Mouse (Mus musculus): ENCODE data around the gene Kidins220. TPM values are rescaled to one million over a fixed set of nuclear protein-coding genes. Genes with fewer than 3 reads are reported as not detected.
A peak's percentile ranks its signal among the peaks of the same experiment; 100 is the strongest.

The Kidins220 gene
- polyA plus RNA-seq, 1 experiment from 2014 or later, result 31.1 TPM

DNA sequence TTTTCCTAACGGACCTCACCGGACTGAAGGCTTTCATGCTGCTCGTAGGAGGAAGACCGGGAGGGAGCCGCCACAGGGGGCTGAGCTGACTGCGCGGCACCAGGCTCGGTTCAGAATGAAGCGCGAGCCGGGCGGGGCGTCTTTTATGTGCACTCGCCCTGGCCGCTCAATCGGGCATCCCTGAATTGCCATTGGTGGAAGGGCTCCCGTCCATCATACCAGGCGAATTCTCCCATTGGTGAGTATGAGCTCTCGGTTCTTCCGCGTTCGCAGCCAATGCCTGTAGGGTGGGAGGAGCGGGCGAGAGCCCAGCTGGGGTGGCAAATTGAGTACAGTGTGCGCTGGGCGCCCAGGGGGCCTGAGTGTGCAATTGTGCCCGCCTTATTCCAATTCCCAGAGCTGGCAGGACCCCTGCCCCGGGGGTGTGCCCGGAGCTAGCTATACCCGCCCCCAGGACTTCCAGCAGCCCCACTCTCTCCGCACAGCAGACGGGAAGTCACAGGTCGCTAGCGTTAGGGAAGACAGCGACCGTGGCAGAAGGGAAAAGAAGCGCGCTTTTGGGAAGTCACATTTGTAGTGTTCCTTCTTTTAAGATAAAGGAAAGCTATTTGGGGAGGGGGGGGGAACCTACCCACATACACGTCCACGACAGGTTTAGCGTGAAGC, 121.4 kb downstream of the Kidins220 start:
- ATAC-seq (replicated peaks; ENCODE audit: low FRiP score), result peak; percentile 84
- Histone ChIP-seq H3K4me3 (replicated peaks) (peak overlapping the region; percentile 68), H3K4me2 (peak overlapping the region; percentile 88), H3K9ac (peak overlapping the region; percentile 70), H3K36me3 (peaks cover 4% of the 10 kb centered on the region; the same call in 1 of the 2 replicates), H3K9me3 (replicated peaks) (no peaks in the 10 kb centered on the region), H3K4me1 (peaks cover 58% of the 10 kb centered on the region), H3K27me3 (no peaks in the 10 kb centered on the region), H3K27ac (peak overlapping the region; percentile 99)
- WGBS, result under 1% methylated on average over 41 of the region's 41 CpGs

DNA sequence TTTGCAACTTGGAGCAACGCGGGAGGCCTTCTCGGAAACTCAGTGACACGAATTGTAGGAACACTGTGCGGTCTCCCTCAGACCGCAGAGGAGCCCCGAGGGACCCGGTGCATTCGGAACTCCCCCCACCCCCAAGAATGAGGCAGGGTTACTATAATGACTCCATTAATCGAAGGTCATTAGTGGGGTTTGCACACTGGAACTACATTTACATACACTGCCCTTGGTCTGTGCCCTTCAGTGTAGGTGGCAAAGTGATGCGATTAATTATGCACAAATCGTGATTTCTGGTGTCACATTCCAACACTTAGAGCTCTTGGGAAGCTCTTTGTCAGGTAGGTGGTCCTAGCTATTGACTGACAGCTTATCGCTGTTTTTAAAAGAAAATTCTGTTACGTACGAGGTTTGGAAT, 121.9 kb downstream of the Kidins220 start:
- H3K27ac ChIP-seq, result peak overlapping the region; percentile 99
- H3K27me3 ChIP-seq, result no peaks in the 10 kb centered on the region
- H3K36me3 ChIP-seq, result peaks cover 4% of the 10 kb centered on the region; the same call in 1 of the 2 replicates
- 2% methylated on average over 15 of the region's 15 CpGs for WGBS
- ATAC-seq (replicated peaks; ENCODE audit: low FRiP score), result no peak
- H3K9ac ChIP-seq, result peak overlapping the region; percentile 66
- H3K4me2 ChIP-seq, result peak overlapping the region; percentile 88
- no peaks in the 10 kb centered on the region for H3K9me3 ChIP-seq (replicated peaks)
- peaks cover 63% of the 10 kb centered on the region for H3K4me1 ChIP-seq
- peak overlapping the region; percentile 68 for H3K4me3 ChIP-seq (replicated peaks)

DNA sequence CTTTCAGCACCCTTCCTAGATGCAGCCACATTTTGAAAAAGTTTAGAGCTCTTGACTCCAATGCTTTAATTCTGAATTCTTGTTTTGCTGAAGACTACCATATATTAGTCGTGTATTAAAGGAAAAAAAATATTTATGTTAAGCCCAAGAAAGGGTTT, 122.2 kb downstream of the Kidins220 start, which contains the start of gene Id2:
Gene Id2, minus strand, starts transcription at position 89 of the 158 bp plus-strand sequence.
- Histone ChIP-seq H3K9me3 (replicated peaks) (no peaks in the 10 kb centered on the region), H3K27me3 (no peaks in the 10 kb centered on the region), H3K4me2 (peak within 1 kb of the TSS; percentile 88), H3K4me1 (peaks cover 63% of the 10 kb centered on the region), H3K4me3 (replicated peaks) (peak within 1 kb of the TSS; percentile 68), H3K36me3 (peaks cover 4% of the 10 kb centered on the region; the same call in 1 of the 2 replicates), H3K27ac (peak within 1 kb of the TSS; percentile 99), H3K9ac (peak within 1 kb of the TSS; percentile 66)
- no peak for ATAC-seq (replicated peaks; ENCODE audit: low FRiP score)
- WGBS, result 2% methylated on average over 1 of the region's 1 CpGs

DNA sequence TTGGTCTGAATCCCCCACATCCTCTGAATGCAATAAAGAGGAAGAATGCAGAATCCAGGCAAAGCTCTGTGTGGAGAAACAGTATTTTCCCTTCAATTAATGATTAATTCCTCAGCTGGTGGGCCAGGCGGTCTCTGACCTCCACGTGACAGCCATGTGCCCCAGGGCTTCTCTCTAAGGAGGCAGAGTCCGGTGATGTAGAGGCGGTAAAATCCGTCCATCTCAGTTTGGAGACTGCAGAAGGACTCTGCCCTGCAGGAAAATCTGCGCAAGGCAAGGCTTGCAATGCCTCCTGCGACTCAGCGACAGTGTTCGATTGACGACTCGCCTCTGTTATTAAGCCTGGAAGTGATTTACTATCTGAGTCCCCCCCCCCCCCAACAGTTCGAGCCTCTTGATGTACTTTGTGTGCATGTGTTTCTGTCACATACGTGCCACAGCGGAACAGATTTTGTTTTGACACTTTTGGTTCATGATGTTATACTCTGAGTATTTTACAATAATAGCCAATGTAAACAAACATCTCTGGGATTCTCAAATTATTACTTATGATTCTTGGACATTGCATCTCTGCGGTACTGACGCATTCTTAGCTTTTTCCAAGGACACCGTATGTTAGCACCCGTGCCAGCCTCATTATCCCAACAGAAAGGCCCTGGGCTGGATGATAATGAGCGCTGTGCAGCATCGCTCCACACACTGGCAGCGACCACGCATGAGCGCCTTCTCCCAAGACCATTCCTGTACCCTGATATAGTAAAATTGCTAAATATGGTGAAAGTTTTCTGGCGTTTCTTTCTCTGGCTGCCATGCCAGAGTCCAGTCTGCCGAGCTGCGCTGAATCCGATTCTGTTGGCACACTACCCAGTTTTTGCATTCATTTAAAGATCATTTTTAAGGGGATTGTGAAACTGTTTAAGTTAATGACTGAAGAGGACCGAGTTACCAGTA, 122.8 kb downstream of the Kidins220 start:
- Histone ChIP-seq H3K36me3 (peaks cover 4% of the 10 kb centered on the region; the same call in 1 of the 2 replicates), H3K9ac (peak overlapping the region; percentile 74; the same call in 1 of the 2 replicates), H3K4me1 (peaks cover 60% of the 10 kb centered on the region), H3K27ac (peak overlapping the region; percentile 99), H3K27me3 (no peaks in the 10 kb centered on the region), H3K9me3 (replicated peaks) (no peaks in the 10 kb centered on the region), H3K4me2 (peak overlapping the region; percentile 88), H3K4me3 (replicated peaks) (peak overlapping the region; percentile 68)
- no peak for ATAC-seq (replicated peaks; ENCODE audit: low FRiP score)
- 4% methylated on average over 28 of the region's 28 CpGs for WGBS

DNA sequence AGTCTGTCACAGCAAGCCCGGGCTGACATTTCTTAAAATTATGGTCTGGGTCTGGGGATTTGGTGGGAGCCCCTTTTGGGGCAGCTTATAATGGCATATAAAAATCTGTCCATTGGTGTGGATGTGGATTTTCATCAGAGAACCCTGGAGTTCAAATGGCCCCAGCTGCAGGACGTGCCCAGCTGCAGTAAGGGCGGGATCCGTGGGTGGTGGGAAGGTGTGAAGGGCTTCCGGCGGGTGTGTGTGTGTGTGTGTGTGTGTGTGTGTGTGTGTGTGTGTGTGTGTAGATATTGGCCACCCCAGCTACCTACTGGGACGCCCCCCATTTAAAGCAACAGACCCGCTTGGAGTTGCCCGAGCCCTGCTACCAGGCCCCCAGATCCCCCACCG, 123.4 kb downstream of the Kidins220 start:
- WGBS, result 0% methylated on average over 10 of the region's 10 CpGs
- peak overlapping the region; percentile 99 for H3K27ac ChIP-seq
- no peaks in the 10 kb centered on the region for H3K27me3 ChIP-seq
- peaks cover 54% of the 10 kb centered on the region for H3K4me1 ChIP-seq
- peak overlapping the region; percentile 88 for H3K4me2 ChIP-seq
- peak; percentile 1; the same call in 1 of the 2 replicates for ATAC-seq (replicated peaks; ENCODE audit: low FRiP score)
- H3K4me3 ChIP-seq (replicated peaks), result peak overlapping the region; percentile 68
- no peaks in the 10 kb centered on the region for H3K9me3 ChIP-seq (replicated peaks)
- H3K9ac ChIP-seq, result peak overlapping the region; percentile 74
- peaks cover 4% of the 10 kb centered on the region; the same call in 1 of the 2 replicates for H3K36me3 ChIP-seq

DNA sequence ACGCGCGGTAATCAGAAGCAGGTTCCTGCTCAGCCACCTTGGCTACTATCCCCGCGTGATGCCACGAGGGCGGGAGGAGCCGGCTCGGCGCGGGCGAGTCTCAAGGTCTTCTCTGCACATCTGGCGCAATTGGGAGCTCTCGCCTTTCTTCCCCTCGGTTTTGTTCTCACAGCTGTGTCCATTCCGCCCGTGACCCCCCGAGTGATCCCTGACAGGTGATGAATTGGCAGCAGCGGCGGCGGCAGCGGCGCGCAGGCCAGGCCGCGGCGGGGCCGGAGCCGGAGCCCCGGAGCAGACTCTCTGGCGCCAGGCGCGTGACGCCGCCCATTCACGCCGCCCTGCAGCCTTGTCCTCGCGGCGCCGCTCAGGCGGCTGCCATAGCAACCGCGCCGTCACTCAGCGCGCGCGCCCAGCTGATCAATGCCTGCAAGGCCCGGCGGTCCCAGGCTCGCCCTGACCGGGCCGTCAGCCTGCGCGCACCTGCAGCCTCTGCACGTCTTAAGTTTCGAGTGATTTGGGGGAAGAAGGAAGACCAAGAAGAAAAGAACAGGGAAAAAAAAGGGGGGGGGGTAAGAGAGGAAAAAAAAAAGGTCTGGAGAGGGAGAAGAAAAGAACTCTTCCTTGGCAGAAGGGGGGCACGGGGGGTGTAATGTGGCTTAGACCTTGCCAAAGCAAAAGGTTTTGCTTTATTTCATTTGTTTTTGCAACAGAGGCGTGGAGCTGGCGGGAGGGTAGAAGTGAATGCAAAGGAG, 124.0 kb downstream of the Kidins220 start:
- Histone ChIP-seq H3K9ac (peak overlapping the region; percentile 74), H3K4me2 (peak overlapping the region; percentile 88), H3K9me3 (replicated peaks) (no peaks in the 10 kb centered on the region), H3K27me3 (no peaks in the 10 kb centered on the region), H3K4me3 (replicated peaks) (peak overlapping the region; percentile 68), H3K36me3 (no peaks in the 10 kb centered on the region), H3K4me1 (peaks cover 54% of the 10 kb centered on the region), H3K27ac (peak overlapping the region; percentile 99)
- peak; percentile 81 for ATAC-seq (replicated peaks; ENCODE audit: low FRiP score)
- under 1% methylated on average over 61 of the region's 61 CpGs for WGBS

DNA sequence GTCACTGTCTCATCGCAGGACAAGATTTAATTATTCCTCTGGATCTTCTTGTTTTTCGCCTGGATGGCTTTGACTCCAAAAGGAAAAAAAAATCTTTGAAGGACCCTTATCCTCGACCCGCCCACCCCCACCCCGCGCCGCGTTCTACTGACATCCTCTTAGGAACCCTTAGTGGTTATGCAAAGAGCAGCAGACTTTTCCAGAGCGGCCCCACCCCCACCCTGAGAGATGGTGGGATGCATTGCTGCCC, 124.5 kb downstream of the Kidins220 start:
- peak overlapping the region; percentile 99 for H3K27ac ChIP-seq
- no peaks in the 10 kb centered on the region for H3K36me3 ChIP-seq
- H3K9me3 ChIP-seq (replicated peaks), result no peaks in the 10 kb centered on the region
- peak overlapping the region; percentile 74 for H3K9ac ChIP-seq
- peak; percentile 40 for ATAC-seq (replicated peaks; ENCODE audit: low FRiP score)
- WGBS, result 1% methylated on average over 9 of the region's 9 CpGs
- peak overlapping the region; percentile 68 for H3K4me3 ChIP-seq (replicated peaks)
- peak overlapping the region; percentile 88 for H3K4me2 ChIP-seq
- H3K27me3 ChIP-seq, result no peaks in the 10 kb centered on the region
- peaks cover 58% of the 10 kb centered on the region for H3K4me1 ChIP-seq

DNA sequence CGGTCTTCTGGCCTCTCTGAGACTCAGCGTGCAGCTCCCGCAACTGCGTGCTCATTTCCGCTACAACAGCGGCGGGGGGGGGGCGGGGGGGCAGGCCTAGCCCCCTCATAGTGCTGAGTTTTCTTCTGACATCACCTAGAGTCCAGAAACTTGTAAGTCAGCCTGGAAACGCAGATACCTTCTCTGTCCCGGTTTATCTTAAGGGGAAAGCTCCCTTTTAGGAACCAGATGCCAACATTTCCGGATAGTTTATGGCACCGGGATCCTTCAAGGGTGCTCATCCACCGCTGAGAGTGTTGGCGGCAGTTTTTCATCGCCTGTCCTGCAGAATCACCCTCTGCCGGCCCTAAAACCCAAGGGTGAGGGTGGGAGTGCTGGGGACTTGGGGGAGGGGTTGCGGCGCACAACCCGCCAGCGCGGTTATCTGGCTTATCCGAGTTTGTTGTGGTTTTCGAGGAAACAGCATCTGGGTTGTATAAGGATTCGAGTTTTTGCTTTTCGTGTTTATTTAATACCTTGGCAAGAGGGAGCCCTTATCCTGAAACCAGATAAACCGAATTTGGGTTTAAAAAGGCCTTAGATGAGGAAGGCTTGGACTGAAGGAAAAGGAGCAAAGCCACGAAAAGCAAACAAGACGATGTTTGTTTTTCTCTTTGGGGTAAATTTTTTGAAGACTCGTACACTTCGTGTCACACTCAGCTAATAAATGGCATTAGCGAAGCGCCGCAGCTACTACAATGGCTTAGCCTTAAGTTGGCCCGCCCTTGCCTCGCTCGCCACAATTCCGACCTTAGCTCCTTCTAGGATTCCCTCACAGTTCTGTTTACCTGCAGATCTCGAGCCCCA, 125.1 kb downstream of the Kidins220 start:
- H3K9me3 ChIP-seq (replicated peaks), result no peaks in the 10 kb centered on the region
- no peaks in the 10 kb centered on the region for H3K27me3 ChIP-seq
- peak overlapping the region; percentile 99 for H3K27ac ChIP-seq
- H3K9ac ChIP-seq, result peak overlapping the region; percentile 74
- H3K36me3 ChIP-seq, result no peaks in the 10 kb centered on the region
- ATAC-seq (replicated peaks; ENCODE audit: low FRiP score), result no peak
- peak overlapping the region; percentile 88 for H3K4me2 ChIP-seq
- H3K4me1 ChIP-seq, result peaks cover 62% of the 10 kb centered on the region
- WGBS, result under 1% methylated on average over 38 of the region's 38 CpGs
- peak overlapping the region; percentile 68 for H3K4me3 ChIP-seq (replicated peaks)

DNA sequence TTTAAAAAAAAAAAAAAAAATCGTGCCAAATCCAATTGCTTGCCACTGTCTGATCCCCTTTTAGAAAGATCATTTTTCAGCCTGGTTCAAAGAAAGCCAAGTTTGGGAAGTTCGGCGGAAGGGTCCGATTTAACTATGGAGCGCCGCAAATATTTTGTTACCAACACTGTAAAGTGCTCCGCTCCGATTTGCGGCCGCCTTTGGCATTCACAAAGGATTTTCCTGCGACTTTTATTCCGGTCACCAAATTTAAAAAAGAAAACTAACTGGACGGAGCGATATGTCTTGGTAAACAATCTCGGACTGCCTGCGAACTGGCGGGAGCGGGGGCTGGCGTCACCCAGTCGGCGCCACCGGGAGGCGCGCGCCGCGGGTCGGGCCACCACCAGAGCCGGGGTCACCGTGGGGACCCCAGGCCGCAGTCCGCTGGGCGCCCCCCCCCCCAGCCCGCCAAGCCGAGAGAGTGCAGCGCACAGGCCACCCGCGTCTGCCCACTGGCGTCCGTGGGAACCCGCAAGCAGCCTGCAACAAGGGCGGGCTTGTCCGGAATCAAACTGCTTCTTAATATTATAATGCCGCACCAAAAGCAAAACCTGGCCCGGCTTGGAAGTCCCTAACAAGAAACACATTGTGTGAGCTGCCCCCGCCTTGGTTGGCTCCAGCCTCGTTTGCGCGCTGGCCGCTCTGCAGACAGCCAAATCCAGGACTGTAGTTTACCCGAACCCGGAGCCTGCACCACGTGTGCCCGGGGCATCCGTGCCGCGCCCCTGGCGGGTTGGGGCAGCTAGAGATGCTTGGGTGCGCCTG, 125.9 kb downstream of the Kidins220 start:
- no peaks in the 10 kb centered on the region for H3K9me3 ChIP-seq (replicated peaks)
- H3K4me1 ChIP-seq, result peaks cover 62% of the 10 kb centered on the region
- H3K36me3 ChIP-seq, result no peaks in the 10 kb centered on the region
- peak overlapping the region; percentile 88 for H3K4me2 ChIP-seq
- ATAC-seq (replicated peaks; ENCODE audit: low FRiP score), result no peak
- peak overlapping the region; percentile 74 for H3K9ac ChIP-seq
- H3K27me3 ChIP-seq, result no peaks in the 10 kb centered on the region
- H3K4me3 ChIP-seq (replicated peaks), result peak overlapping the region; percentile 68
- under 1% methylated on average over 59 of the region's 59 CpGs for WGBS
- peak overlapping the region; percentile 99 for H3K27ac ChIP-seq

DNA sequence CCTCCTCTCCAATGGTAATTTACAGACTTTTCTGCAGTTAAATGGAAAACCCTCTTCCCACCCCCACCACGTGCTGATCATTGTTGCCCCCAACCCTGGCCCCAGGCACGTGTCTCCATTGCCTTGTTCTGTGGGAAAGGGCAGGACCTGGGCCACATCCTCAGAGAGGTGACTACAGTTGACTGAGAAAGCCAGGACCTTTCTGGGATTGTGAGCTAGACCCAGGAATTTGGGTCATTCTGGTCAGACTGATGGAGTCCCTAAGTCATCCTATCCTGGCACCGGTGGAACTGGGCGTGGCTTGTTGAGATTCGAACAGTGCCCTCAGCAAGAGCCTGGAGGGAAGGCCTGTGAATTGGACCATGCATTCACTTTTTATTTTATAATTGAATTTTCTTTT, 126.7 kb downstream of the Kidins220 start:
- Histone ChIP-seq H3K9ac (no peak overlapping the region), H3K27me3 (no peaks in the 10 kb centered on the region), H3K27ac (peak overlapping the region; percentile 99), H3K4me3 (replicated peaks) (peak overlapping the region; percentile 68), H3K4me2 (peak overlapping the region; percentile 88), H3K9me3 (replicated peaks) (no peaks in the 10 kb centered on the region), H3K36me3 (no peaks in the 10 kb centered on the region), H3K4me1 (peaks cover 62% of the 10 kb centered on the region)
- ATAC-seq (replicated peaks; ENCODE audit: low FRiP score), result no peak
- WGBS, result 15% methylated on average over 5 of the region's 5 CpGs

DNA sequence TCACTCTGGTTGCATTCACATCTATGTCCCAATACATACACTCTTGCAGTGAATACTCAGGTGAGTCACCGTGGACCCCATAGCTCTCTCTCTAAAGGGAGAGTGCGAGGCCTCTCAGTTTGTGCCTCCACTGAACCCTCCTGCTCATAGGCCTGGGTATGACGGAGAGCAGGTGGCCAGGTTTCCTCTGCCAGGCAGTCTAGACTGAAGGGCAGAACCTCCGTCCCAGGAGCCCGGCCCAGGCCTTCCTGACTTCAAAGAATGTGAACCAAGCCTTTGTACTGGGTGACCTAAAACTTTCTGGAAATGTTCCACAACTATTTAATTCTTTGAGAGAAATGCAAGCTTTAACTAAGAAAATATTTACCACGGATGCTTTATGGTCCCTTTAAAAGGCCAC, 129.2 kb downstream of the Kidins220 start:
- Histone ChIP-seq H3K4me2 (no peak overlapping the region), H3K27me3 (no peaks in the 10 kb centered on the region), H3K4me1 (peaks cover 43% of the 10 kb centered on the region), H3K27ac (peak overlapping the region; percentile 67), H3K4me3 (replicated peaks) (no peak overlapping the region), H3K36me3 (no peaks in the 10 kb centered on the region), H3K9ac (no peak overlapping the region), H3K9me3 (replicated peaks) (no peaks in the 10 kb centered on the region)
- WGBS, result 55% methylated on average over 6 of the region's 6 CpGs
- ATAC-seq (replicated peaks; ENCODE audit: low FRiP score), result no peak

Measured in kidney, embryonic 15.5 days (tissue).